Mouse (Mus musculus) lung, postnatal 0 days (tissue): ENCODE measurements around the gene Sptb.

Source experiments
- CTCF ChIP-seq: IDR thresholded peaks from 2 replicates; pipeline ENCODE4 v1.5.1; 2016; ENCODE audit warnings: antibody characterized with exemption, mild to moderate bottlenecking
- EP300 ChIP-seq: IDR thresholded peaks from 2 replicates; pipeline ENCODE4 v1.6.1; 2016; ENCODE audit warnings: antibody characterized with exemption, mild to moderate bottlenecking, control low read depth

- TF ChIP-seq CTCF (no peak), EP300 (no peak)
Observed at GRCm38 (mm10) chr12:76642616-76643015, 67.7 kb downstream of the Sptb start.
